Mouse (Mus musculus) heart, adult 8-10 months (tissue): ENCODE measurements around the gene Rusc2. TPM values are rescaled to one million over a fixed set of nuclear protein-coding genes. Genes with fewer than 3 reads are reported as not detected.
A peak's percentile ranks its signal among the peaks of the same experiment; 100 is the strongest.

Experiments used
- DNase-seq: peaks from one replicate; pipeline ENCODE4 v3.0.0; 2022; ENCODE audit warnings: low spot score
- total RNA-seq, 4 experiments: library from RNA; stranded (reverse); gene quantifications; 2 replicates each; pipeline ENCODE4 v1.2.4; 2022

Rusc2 gene
- total RNA-seq, 4 experiments from 2014 or later = 47.4 to 58.6 (median 48.9) TPM

DNA sequence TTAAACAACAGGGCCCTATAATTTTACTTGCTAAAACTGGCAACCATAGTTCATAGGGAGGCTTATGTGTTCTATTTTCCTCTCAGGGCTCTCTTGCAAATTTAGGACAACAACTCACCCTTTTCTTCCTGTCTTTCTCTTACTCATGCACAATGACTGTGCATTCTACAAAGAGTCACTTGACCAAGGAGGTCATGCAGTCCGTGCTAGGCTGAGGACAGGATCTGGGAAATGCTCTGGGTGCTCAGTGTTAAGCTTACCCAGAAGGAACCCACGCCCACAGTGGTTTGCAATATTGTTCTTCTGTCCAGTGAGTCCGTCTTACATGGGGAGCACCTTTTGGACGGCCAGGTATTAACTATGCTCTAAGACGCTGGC lies 2.3 kb downstream of the Rusc2 start:
- no peak for DNase-seq

DNA sequence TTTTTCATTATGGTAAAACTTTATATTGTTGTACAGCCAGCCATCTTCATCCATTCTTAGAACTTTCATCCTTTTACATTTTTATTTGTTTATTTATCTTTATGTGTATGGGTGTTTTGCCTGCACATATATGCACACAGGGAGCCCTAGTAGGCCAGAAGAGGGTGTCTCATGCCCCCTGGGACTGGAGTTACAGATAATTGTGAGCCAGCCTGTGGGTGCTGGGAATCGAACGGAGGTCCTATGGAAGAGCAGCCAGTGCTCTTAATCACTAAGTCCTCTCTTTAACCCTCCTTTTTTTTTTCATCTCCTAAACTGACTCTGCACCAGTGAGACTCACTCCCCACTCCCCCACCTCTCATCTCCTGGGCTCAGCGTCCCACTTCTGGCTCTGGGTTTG lies 2.8 kb downstream of the Rusc2 start:
- DNase-seq = no peak

DNA sequence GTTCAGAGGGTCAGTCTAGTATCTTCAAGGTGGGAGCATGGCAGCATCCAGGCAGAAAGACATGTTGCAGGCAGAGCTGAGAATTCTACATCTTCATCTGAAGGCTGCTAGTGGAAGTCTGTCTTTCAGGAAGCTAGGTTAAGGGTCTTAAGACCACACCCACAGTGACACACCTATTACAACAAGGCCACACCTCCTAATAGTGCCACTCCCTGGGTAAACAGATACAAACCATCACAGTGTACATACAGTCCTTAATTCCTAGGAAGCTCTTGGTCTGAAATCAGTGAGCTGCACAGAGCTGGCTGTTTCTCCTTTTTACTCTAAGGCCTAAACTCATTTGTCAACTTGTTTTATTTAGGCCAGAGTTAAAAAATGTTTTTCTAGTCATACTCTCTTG lies 5.2 kb downstream of the Rusc2 start:
- DNase-seq = no peak

DNA sequence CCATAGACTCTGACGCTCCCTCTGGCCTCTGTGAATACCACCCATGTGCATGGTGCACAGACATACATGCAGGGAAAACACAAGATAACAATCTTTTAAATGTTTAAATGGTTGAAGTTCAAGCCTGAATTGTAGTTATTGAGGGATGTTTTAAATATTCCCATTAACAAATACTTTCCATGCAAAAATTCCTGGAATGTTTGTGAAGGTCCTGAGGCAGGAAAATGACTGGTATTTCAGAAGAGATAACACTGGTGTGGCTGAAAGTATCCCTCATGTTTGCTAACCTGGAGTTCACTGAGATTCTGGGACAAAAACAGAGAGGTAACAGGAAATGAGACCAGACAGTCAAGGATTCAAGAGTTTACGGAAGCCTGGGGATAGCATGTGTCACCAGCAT lies 7.6 kb downstream of the Rusc2 start:
- DNase-seq = no peak

DNA sequence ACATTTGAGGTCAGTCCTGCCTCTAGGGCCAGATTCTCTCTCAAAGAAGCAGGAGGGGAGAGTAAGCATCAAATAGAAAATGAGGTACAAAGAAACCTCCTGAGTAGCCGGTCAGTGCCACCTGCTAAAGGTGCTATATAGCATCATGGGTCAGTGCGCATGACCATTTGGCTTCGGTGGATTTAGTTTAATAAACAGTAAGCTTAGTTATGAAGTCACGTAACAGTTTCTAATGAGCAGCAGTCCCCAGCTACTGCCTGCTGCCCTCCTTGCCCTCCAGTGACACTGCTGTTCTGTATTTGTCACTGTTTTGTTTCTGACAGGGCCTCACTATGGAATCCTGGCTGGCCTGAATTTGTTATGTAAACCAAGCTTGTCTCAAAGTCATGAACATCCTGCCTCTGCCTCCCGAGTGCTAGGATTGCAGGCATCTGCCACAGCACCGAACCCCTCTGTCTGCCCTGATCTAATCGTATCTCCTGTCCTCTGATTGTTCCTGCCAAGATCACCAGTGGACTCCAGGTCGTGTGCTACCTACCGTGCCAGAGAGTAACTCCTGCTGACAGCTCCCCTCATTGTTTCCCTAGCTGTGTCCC lies 8.2 kb downstream of the Rusc2 start:
- DNase-seq = no peak

DNA sequence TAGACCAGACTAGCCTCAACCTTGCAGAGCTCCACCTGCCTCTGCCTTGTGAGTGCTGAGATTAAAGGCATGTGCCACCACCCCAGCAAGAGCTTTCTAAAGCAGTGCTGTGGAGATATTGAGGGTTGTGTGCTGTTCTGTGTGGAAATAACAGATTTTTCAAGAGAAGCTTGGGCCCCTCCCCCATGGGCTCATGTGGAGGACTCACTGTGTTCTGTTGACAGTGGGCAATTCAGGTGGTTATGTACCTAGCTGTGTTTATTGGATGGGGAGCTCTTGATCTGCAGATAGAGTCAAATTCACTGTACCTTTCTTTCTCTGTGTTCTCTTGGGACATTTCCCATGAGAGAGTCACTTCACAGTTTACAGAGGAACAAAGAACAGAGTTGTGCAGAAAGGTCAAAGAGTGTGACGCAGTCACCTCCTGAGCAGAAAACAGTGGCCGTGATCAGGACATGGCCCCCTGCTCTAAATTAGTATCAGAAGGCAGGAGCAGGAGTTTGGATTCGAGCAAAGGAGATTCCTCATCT lies 9.8 kb downstream of the Rusc2 start:
- no peak for DNase-seq

DNA sequence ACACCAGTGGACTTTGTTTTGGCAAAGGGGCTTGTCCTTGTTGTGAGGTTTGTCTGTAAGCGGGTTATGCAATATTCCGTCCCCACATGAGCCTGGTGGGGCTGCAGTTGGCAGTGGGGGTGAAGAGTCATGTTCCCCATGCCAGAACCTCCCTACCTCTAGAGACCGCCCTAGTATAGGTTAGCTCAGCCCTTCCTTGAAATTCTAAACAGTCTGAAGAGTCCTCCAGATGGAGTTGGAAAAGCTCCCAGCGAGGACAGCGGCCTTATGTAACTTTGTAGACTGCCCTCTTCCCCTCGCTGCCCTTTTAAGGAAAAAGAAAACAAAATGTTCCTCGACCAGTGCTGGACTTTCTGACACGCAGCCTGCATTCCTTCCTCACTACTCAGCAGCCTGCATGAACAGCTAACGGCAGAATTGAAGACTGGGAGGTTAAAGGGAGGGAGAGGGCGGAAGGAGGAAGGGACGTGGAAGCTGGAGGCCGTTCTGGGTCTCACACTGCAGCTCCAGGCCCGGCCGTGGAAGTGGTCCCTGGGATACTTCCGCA lies 12.6 kb downstream of the Rusc2 start:
- peak; percentile 92 for DNase-seq

DNA sequence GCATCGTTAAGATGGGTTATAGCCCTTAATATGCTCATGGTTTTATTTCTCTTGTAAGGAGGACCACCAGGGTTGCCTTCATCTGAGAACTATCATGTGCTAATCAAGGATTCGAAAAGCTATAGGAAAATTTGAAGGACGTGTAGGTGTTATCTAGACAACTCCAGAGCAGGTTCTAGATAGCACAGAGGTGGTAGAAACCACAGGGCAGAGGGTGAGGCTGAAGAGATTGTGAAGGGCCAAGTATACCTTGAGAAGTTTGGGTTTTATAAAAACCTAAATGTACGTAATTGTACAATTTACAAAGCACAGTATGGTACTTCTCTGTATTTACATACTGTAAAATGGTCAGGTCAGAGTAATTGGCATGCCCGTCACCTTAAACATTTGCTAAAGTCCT lies 13.4 kb downstream of the Rusc2 start:
- DNase-seq = no peak

DNA sequence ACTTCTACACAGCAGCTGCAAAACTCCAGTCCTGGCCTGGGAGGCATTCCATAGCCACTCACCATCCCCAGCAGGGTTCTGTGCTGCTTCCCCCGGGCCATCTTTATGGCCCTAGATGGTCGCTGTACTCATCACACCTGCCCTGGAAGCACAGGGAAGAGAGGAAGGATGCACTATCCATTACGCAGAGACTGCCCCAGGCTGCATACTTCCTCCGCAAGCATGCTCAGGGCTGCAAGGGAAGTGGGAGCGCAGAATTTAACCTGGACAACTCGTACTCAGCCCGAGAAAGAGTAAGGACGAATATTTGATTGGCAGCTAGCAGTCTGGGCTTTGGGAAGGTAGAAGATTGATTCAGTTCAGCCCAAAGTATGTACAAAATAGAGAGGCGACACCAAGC lies 14.1 kb downstream of the Rusc2 start:
- no peak for DNase-seq

DNA sequence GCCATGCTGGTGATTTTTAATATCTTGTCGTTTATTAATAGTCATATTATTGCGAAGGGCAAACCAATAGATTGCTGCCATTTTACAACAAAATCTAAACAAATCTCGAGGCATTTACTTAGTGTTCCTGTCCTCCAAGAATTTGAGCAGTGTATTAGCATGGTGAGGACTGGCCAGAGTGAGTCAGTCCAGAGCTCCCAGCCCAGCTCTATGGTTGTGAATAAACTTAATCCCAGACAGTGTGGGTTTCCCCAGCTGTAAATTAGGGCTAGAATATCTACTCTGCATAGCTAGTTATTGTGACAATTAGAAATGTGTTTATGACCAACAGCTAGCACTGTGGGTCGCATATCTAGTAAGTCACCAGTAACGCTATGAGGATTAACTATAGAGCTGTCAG lies 14.6 kb downstream of the Rusc2 start:
- no peak for DNase-seq

DNA sequence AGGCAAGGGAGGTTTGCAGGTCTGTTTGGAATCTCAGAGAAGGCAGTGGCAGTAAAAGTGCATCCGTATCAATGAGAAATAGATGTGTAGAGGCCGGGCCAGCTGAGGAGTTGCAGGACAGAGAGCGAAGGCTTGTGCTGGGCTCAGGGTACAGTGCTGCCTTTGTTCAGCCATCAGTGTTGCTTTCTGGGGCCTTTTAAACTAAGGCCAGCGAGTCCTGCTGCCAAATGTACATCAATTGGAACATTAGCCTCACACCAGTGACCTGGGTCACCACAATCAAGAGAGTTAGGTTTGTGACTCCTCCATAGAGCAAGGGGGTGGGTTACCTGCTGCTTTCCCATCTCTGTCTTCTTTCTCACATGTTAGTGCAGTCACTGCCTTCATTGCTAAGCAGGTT lies 16.2 kb downstream of the Rusc2 start:
- no peak for DNase-seq

DNA sequence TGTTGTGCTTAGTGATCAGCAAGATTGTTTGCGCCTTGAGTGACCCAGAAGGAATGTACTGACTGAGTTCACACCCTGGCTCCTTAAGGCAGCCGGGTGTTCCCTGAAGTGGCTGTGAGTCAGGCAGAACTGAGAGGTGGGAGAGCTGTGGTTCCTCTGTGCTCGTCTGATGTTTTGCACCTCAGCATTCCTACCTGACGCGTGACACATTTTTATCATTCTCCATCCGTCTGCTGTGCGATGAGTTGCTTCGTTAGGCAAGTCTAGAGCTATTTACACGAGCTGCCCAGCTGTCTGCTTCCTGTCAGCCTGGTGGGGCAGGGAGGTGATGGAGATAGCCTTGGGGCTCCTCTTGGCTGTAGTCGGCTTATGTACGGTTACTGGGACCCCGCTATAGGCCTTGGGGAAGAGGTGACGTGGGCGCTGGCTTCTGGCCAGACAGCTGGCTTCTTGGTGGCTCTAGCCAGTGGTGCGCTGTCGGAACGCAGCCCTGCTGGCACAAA lies 17.1 kb downstream of the Rusc2 start:
- peak; percentile 63 for DNase-seq

DNA sequence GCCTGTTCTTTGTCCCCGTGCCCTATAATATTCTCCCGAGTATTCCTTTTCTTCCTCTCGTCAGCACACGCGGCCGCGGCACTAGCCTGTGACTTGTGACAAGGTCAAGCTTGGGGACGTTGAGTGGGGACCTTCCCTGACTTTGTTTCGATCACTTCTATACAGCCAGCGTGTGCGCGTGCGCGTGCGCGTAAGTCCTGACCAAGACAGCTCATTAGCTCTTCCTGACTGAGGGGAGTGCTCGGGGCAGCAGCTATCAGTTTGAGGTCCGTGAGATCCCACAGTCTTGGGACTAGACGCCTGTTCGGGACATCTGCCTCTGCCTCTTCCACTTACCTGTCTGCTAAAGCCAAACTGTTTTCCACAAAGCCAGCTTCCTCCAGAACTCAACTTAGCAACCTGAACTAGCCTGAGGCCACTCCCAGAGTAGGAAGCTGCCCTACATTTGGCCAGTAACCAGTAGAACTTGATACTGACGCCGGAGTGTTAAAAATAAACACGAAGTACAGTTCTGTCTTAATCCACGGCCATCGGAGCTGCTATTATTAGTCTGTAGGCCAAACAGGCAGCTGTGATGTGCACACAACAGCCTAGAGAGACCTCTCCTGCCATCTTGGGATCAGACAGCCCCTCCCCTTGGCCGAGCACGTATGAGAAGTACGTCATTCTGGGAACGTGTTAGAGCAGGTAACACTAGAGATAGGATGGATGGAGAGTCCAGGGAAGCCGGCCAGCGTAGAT lies 17.8 kb downstream of the Rusc2 start:
- DNase-seq = peak; percentile 78

DNA sequence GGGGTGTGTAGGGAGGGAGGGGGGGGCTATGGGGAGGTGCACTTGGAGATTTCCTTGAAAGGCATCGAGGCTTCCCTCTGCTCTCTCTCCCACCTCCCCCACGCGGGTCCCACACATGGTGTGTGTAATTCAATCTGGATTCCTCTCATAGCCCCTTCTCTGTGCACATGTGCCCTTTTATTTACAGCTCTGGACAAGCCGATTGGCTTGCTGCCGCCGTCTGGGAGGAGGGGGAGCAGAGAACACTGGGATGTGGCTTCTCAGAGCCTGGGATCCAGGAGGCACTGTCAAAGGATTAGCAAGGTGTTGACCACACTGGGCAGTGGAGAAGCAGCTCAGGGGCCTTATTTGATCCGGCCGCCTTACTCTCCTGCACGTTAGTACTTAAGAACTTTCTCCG lies 19.2 kb downstream of the Rusc2 start:
- no peak for DNase-seq

DNA sequence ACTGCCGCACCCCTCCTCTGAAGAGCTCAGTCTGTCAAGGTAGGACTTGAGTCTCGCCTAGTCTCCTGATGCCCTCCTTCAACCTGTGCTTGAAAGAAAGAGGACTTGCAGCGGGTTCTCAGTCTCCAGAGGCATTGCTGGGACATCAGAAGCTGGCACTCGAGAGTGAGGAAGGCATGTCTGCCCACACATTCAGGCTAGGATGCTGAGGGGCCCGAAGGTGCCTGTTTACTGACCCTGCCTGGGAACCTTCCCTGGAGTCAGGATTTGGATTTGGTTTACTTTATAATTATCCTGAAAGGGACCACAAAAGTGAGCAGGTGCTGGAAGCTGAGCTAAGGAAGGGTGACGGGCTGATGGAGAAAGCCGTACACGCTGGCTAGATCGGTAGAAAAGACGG lies 19.7 kb downstream of the Rusc2 start:
- no peak for DNase-seq

DNA sequence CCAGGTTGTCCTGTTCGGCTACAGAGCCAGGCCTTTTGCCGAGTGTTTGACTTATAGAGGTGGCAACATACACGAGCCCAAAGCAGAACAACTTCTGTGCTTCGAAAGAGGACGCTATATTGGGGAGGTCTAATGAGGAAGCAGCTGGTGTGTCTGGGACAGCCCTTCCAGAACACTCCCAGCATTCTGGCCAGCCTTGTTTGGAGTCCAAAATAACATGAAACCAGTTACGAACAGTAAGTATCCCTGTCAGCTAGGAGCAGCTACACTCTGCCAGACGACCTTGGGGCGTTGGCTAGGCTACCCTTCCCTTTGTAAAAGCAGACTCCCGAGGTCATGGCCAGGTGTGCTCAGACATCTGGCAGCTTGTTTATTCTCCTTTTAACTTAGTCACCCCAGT lies 20.4 kb downstream of the Rusc2 start:
- peak; percentile 75 for DNase-seq

DNA sequence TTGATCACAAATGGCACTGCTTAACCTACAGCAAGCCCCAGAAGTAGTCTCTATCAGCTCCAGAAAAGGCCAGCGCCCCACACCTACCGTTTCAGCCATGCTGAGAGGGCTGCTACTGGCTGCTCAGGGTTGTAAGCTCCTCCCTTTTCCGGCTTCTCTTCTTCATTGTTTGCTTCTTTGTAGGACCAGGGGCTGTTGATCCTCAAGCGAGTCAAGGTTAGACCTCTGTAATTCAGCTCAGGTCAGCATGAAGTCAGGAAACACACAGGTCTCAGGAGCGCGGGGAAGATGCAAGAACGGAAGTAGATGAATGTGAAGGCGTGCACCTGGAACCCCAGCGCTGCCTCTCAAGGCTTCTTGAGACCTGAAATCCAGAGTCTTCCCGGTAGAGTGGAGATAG lies 22.9 kb downstream of the Rusc2 start:
- no peak for DNase-seq

DNA sequence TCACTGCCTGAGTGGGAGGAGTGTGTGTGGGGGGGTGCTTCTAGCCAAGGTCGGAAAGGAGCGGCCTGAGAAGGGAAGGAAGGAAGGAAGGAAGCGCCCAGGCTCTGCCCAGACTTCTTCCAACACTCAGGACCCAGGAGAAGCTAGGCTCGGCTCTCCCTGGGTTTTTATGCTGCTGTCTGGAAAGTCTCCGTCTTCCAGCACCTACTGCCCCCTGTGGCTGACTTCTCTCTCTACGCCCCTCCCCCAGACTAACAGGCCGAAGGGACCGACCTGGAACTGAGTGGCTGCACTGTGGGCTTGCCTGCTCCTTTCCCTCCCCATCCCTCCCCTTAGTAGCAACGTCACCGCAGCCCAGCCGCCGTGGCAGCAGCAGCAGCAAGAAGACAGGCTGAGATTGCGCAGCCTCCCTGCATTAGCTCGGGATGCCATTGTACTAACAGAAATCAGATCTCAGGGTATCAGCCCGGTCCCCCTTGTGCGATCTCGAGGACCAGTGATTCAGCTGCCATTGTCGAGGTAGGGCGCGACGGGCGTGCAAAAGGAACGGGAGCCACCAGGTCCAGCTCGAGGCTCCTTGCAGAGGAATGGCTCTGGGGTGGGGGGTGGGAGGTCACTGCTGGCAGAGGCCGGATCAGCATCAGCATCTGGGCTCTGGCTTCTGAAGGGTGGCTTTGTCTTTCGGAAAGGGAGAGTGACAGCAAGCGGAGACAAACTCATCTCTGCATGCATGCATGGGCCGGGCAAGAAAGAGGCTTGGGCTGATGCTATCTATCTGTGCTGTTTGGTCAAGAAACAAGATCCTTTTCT lies 24.6 kb downstream of the Rusc2 start:
- DNase-seq = peak; percentile 86

DNA sequence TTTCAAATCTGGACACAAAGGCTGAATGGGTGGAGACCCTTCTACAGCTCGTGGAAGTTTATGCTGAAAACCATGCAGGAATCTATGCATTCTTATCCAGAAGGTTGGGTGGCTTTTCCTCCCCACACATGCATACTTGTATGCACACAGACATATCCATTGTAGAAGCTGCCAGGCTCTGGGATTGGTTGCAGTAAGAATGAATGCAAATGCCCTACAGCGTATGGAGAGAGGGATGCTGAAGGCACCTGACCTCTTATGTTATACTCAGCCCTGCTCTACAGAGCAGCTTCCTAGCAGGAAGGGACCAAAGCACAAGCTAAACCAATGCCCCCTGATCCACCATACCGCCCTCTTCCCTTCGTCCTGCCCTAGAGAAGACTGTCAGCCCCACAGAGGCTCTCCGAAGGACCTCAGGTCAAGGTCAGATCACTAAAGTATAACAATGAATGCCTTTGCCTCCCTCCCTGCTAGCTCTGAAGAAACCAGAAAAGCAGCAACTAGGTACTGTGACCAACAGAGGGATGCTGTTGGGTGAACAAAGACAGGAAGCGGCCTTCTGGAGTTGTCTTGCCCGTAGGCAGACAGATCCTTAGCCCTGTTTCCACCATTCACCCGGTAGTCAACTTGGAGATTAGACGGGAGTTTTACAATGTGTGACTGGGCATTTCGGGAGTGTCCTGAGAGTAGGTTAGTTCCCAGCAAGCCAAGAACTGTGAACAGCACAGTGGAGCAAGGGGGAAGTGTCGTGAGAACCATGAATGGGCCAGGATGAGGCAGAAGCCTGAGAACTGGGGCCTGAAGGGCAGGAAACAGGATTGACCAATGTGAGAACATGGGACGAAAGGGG lies 25.5 kb downstream of the Rusc2 start:
- no peak for DNase-seq

DNA sequence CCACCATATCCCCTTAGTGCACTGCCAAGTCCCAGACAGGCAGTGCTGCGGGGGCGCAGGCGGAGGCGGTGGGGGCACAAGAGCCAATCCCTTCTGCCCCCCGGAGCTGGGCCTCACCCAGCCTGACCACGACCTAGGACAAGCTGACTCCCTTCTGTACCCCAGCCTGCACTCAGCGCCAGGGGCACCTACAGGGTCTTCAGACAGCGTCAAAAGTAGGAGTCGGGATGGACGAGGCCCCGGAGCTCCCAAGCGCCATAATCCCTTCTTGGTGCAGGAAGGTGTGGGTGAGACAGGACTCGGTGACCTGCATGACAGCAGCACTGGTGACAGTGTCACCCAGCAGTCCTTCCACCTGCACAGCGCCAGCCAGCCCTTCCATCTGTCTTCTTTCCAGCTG lies 33.0 kb downstream of the Rusc2 start:
- DNase-seq = no peak
